ENCODE assay signal across 21 mouse cellular contexts in genomic region chr2:174393383-174393782, GRCm38 (mm10). TPM values are rescaled to one million over a fixed set of nuclear protein-coding genes. Genes with fewer than 3 reads are reported as not detected.
"Had no signal": no experiment of that assay in that cellular context is flagged by ENCODE, and none has a peak within 500 bp of the region (broad histone marks: within the 10 kb centered on the region; RNA-seq: fewer than 3 reads in every experiment).

No protein-coding gene starts in this region.

- H3K4me3 ChIP-seq: limb, embryonic 13.5 days; midbrain, embryonic 15.5 days; neural tube, embryonic 13.5 days; stomach, embryonic 15.5 days had no signal

- H3K27me3 ChIP-seq: limb, embryonic 13.5 days; midbrain, embryonic 15.5 days; neural tube, embryonic 13.5 days; stomach, embryonic 15.5 days had no signal

- H3K9me3 ChIP-seq: midbrain, embryonic 15.5 days; stomach, embryonic 15.5 days had no signal

- H3K9ac ChIP-seq: limb, embryonic 13.5 days; liver, embryonic 14.5 days; midbrain, embryonic 15.5 days; neural tube, embryonic 13.5 days; stomach, embryonic 15.5 days had no signal

- H3K27ac ChIP-seq: kidney, postnatal 0 days; limb, embryonic 13.5 days; liver, embryonic 14.5 days; midbrain, embryonic 15.5 days; neural tube, embryonic 13.5 days; stomach, embryonic 15.5 days had no signal

- H3K4me1 ChIP-seq: limb, embryonic 13.5 days; midbrain, embryonic 15.5 days; neural tube, embryonic 13.5 days; stomach, embryonic 15.5 days had no signal

- DNase-seq: kidney, adult 9 months; kidney, postnatal 36 days; layer of hippocampus, adult 9-11 months; left cerebral cortex, postnatal 4 days; lung, adult 18-20 months; retina, postnatal 1 day; right cerebral cortex, postnatal 4 days; spleen, adult 18-20 months; thymus, adult 2 months; thymus, postnatal 4 days had no signal

- H3K4me2 ChIP-seq: limb, embryonic 13.5 days; midbrain, embryonic 11.5 days; midbrain, embryonic 15.5 days; neural tube, embryonic 13.5 days; stomach, embryonic 15.5 days had no signal

- H3K36me3 ChIP-seq: limb, embryonic 13.5 days; midbrain, embryonic 15.5 days; neural tube, embryonic 13.5 days; stomach, embryonic 15.5 days had no signal

- ATAC-seq: midbrain, embryonic 15.5 days had no signal

RNA-seq across cellular contexts. Expression of gene Gm20721, which starts 46.9 kb away (rescaled TPM):
- total RNA-seq: liver, adult 2 months had no signal
- polyA plus RNA-seq: testis, adult 2 months had no signal

RNA-seq across cellular contexts. Expression of gene Tubb1, which starts 57.1 kb away (rescaled TPM):
- total RNA-seq: layer of hippocampus, adult 18-20 months; left cerebral cortex, postnatal 10 days; left cerebral cortex, postnatal 4 days had no signal
